Mouse (Mus musculus): ENCODE results near the gene Trmu.

DNA sequence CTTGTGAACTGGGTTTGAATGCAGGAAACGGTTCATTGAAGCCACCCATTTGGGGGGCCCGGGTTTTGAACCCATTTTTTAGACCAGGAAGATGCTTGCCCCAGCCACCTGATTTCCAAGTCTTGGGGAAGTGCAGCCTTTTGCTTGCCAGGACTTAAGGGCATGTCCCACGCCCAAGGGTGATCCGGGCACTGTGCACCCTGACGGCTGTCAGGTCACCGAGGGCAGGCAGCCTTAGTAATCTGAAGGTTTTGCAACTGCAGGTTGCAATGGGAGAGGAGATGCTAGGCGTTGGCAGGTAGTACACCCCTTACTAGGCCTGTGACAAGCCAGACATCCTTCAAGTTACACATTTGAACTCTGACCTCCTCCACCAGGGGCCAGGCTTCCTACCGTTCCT lies 46.5 kb upstream of the Trmu start:
- TF ChIP-seq POLR2A (IDR thresholded peaks at IDR 0.05; ENCODE audit: control insufficient read depth, low read depth, low read length) (no peak), CTCF (IDR thresholded peaks at IDR 0.05; ENCODE audit: control insufficient read depth, insufficient read depth, insufficient replicate concordance, low read depth, low read length) (no peak)
